Mouse (Mus musculus) thymus, adult 2 months (tissue): ENCODE data around the gene Rab11fip4. TPM values are rescaled to one million over a fixed set of nuclear protein-coding genes. Genes with fewer than 3 reads are reported as not detected.

Source experiments
- DNase-seq: peaks from one replicate; pipeline ENCODE4 v3.0.0; 2021
- H3K27ac ChIP-seq: fragments of 200-500 bp; 2 replicates; pipeline ENCODE4 v1.5.1; 2012; ENCODE audit warnings: low read length, control low read depth; ENCODE audit not compliant: control insufficient read depth, insufficient read depth
- H3K27me3 ChIP-seq: fragments of 200-500 bp; 2 replicates; pipeline ENCODE4 v1.6.1; 2012; ENCODE audit warnings: mild to moderate bottlenecking, low read length, moderate library complexity, mixed read lengths; ENCODE audit not compliant: control insufficient read depth, insufficient read depth
- H3K36me3 ChIP-seq: fragments of 200-500 bp; 2 replicates; pipeline ENCODE4 v1.6.1; 2012; ENCODE audit warnings: mild to moderate bottlenecking, low read length, moderate library complexity; ENCODE audit not compliant: control insufficient read depth, insufficient read depth
- H3K4me1 ChIP-seq: fragments of 200-500 bp; replicated peaks from 2 replicates; pipeline ENCODE4 v1.6.1; 2012; ENCODE audit warnings: low read length; ENCODE audit not compliant: control insufficient read depth, insufficient read depth
- H3K4me3 ChIP-seq: fragments of 200-500 bp; 2 replicates; pipeline ENCODE4 v1.5.1; 2012; ENCODE audit warnings: mild to moderate bottlenecking, low read length, control low read depth, moderate library complexity; ENCODE audit not compliant: control insufficient read depth, insufficient read depth
- CTCF ChIP-seq: fragments of 200-500 bp; IDR thresholded peaks from 2 replicates; pipeline ENCODE4 v1.5.1; 2012; ENCODE audit warnings: mild to moderate bottlenecking, control low read depth, low read length, moderate library complexity, borderline replicate concordance; ENCODE audit not compliant: control insufficient read depth, poor library complexity, insufficient read depth; ENCODE audit errors: extremely low read depth
- POLR2A ChIP-seq: fragments of 200-500 bp; IDR thresholded peaks from 2 replicates; pipeline ENCODE4 v1.6.1; 2012; ENCODE audit warnings: mild to moderate bottlenecking, low read length, control low read depth, moderate library complexity; ENCODE audit not compliant: control insufficient read depth, poor library complexity, insufficient read depth; ENCODE audit errors: extremely low read depth
- WGBS: fragments of 180-500 bp; shearing (Covaris S2); methylation state at CpG from one replicate; pipeline ENCODE4 v1.1.7; 2018; 5-methylcytosine and 5-hydroxymethylcytosine counted together
- polyA plus RNA-seq: library from polyadenylated mRNA; depleted of rRNA; stranded (reverse); fragments of >200 nt; gene quantifications from 2 replicates; pipeline ENCODE4 v1.2.3, GENCODE M21; 2012

Gene Rab11fip4
- polyA plus RNA-seq, 1 experiment: 36.8 TPM

DNA sequence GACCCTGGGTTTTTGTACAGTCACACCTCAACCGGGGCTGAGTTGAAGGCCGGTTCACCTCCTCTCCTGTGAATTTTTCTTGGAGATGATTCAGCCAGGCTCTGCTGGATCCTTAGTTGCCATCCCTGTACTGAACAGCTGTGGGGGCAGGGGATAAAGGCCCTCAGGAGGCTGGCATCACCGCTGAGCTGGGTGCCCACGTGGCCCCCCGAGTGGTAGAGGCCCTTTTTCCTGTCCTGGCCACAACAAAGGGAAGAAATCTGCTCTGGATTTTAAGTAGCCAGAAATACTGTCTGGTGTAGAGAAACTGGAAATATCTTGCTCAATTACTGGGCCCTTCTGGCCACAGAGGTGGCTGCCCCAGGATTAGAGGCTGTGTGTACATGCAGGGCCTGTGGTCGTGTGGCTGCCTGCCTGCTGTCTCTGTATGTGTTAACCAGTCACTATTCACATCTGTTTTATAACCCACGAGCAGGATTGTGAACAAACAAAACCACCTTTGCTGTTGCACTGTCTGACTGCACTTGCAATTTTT, 79.5 kb downstream of the Rab11fip4 start:
- 15% methylated on average over 7 of the region's 7 CpGs for WGBS
- no peak for DNase-seq
- H3K27me3 ChIP-seq: no peaks in the 10 kb centered on the region

DNA sequence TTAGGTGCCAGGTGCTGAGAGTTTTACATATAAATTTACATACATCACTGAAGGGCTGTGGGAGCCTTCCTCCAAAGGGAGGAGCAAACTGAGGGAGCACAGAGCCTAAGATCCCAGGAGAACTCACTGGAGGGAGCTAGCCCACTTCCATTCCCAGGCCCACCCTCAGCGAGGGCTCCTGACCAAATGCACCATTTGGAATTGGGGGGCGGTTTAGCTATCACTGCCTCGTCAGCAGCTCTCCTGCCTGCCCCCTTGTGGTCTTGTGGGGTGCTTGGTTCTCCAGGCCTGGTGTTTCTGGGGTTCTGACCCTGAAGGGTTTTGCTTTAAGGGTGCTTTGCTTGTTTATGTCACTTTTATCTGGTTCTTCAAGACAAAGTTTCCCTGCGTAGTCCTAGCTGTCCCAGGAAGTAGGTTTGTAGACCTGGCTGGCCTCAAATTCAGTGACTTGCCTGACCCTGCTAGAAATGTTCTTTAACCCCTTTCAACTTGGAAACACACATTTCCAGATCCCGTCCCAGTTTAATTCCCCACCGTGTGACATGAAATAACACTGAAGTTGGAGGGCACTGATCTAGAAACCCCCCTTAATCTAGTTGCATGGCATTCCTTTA, 80.8 kb downstream of the Rab11fip4 start:
- Histone ChIP-seq H3K27me3 (no peaks in the 10 kb centered on the region), H3K4me1 (peaks cover 36% of the 10 kb centered on the region), H3K27ac (no peak overlapping the region), H3K4me3 (no peak overlapping the region), H3K36me3 (no peaks in the 10 kb centered on the region)
- 61% methylated on average over 6 of the region's 6 CpGs for WGBS
- peak; percentile 94 for TF ChIP-seq CTCF
- TF ChIP-seq POLR2A: no peak
- peak; percentile 78 for DNase-seq

More for the DNA sequence above, 79.5 kb downstream of the Rab11fip4 start:
- Histone ChIP-seq H3K36me3 (no peaks in the 10 kb centered on the region), H3K4me1 (peaks cover 36% of the 10 kb centered on the region), H3K27ac (no peak overlapping the region), H3K4me3 (no peak overlapping the region)
- TF ChIP-seq CTCF (no peak), POLR2A (no peak)

DNA sequence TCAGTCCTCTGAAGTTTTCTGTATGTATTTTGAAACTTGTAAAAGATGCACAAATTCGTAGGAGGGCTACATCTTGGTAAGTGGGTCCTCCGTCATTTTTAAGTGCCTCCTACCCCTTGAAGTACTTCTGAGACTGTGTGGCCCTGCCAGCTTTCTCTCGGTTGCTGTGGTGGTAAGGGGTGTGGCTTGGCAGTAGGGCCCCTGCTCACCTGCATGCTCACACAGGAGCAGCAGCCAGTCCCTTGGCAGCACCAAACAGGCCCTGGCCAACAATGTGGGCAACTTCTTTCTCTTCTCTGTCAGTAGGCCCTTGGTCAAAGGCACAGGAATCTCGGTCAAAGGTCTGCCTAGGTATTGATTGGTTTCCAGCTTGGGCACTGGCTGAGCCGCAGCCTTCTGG, 82.1 kb downstream of the Rab11fip4 start:
- Histone ChIP-seq H3K27me3 (no peaks in the 10 kb centered on the region), H3K4me3 (no peak overlapping the region), H3K36me3 (no peaks in the 10 kb centered on the region), H3K4me1 (peaks cover 36% of the 10 kb centered on the region), H3K27ac (no peak overlapping the region)
- WGBS: 35% methylated on average over 5 of the region's 5 CpGs
- peak; percentile 37 for DNase-seq
- TF ChIP-seq POLR2A: no peak
- TF ChIP-seq CTCF: no peak

DNA sequence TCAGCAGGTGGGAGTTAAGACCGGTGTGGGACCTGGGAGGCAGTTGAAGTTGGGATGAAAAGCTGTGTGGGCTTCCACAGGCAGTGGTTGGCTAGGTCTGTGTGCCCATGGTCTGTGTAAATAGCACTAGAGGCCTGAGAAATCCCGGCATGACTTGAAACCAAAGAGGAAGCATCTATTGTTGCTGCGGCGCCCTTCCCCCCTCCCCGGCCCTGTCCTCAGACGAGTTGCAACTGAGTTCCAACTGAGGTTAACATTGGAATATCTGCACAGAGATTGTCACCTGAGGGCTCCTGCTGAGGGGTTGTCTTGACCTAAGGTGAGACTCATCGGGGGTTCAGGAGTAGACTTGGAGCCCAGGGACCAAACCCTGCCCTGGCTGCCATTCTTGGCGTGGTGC, 82.7 kb downstream of the Rab11fip4 start:
- Histone ChIP-seq H3K4me1 (peaks cover 36% of the 10 kb centered on the region), H3K27ac (no peak overlapping the region), H3K27me3 (no peaks in the 10 kb centered on the region), H3K4me3 (no peak overlapping the region), H3K36me3 (no peaks in the 10 kb centered on the region)
- TF ChIP-seq CTCF: no peak
- TF ChIP-seq POLR2A: no peak
- WGBS: 27% methylated on average over 8 of the region's 8 CpGs
- no peak for DNase-seq

DNA sequence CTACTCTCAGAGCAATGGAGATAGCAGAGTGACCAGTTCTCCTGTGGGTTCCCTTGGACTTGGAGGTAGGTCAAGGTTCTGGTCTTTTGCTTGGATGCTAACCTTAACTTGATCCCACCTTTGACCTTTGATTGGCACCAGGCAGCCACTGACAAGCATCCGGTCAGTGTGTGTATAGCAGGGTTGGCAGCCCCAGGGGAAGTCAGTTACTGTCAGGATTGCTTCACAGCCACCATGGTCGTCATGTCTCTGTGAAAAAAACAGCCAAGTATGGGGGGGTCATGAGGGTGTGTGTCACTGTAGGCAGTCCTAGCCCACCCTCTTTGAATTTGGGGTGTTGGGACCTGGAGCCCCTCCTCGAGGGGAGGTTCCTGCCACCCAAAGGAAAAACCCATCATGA, 83.2 kb downstream of the Rab11fip4 start:
- 88% methylated on average over 3 of the region's 3 CpGs for WGBS
- no peak for DNase-seq
- TF ChIP-seq POLR2A (no peak), CTCF (no peak)
- no peak overlapping the region for H3K27ac ChIP-seq
- H3K4me3 ChIP-seq: no peak overlapping the region
- H3K36me3 ChIP-seq: no peaks in the 10 kb centered on the region
- peaks cover 36% of the 10 kb centered on the region for H3K4me1 ChIP-seq
- H3K27me3 ChIP-seq: no peaks in the 10 kb centered on the region

DNA sequence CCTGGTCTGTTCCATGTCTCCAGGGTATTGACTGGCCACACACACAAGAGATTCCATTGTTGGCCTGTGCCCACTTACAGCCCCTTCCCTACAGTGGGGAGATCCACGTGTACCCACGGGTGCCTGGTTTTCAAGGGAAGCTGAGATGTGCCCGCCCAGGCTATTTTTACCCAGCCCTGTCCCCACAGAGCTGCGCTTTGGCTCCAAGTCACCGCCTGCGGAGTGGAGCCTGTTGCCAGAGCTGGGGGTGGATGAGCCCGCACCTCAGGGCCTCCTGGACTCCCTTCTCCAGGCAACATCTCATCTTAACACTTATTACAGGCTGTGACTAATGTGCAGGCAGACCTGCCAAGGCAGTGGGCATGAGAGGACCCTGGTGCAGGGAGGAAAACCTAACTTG, 83.6 kb downstream of the Rab11fip4 start:
- no peak overlapping the region for H3K4me3 ChIP-seq
- no peaks in the 10 kb centered on the region for H3K36me3 ChIP-seq
- no peak for DNase-seq
- peaks cover 36% of the 10 kb centered on the region for H3K4me1 ChIP-seq
- no peaks in the 10 kb centered on the region for H3K27me3 ChIP-seq
- H3K27ac ChIP-seq: no peak overlapping the region
- no peak for TF ChIP-seq CTCF
- TF ChIP-seq POLR2A: no peak
- 76% methylated on average over 7 of the region's 7 CpGs for WGBS
